Mouse (Mus musculus) embryonic facial prominence, embryonic 11.5 days (tissue): Measurements from ENCODE around the gene Flna. TPM values are rescaled to one million over a fixed set of nuclear protein-coding genes. Genes with fewer than 3 reads are reported as not detected.
A peak's percentile ranks its signal among the peaks of the same experiment; 100 is the strongest.

Experiments
- ATAC-seq: fragments of 200-750 bp; cut with Nextera tagmentation; replicated peaks from 2 replicates; pipeline ENCODE4 v1.8.0; 2017; ENCODE audit warnings: low read depth; ENCODE audit not compliant: insufficient number of reproducible peaks, low FRiP score, low TSS enrichment
- DNase-seq: peaks from one replicate; pipeline ENCODE4 v3.0.0-alpha.2; 2015; ENCODE audit warnings: low spot score
- H3K27ac ChIP-seq: fragments of 300-500 bp; sonication (generic); replicated peaks from 2 replicates; pipeline ENCODE4 v1.5.1; 2014; ENCODE audit warnings: mild to moderate bottlenecking, low read depth, low read length, control low read depth
- H3K27me3 ChIP-seq: fragments of 300-500 bp; sonication (generic); 2 replicates; pipeline ENCODE4 v1.6.1; 2014; ENCODE audit warnings: mild to moderate bottlenecking, low read length, moderate library complexity, mixed read lengths; ENCODE audit not compliant: control insufficient read depth, insufficient read depth
- H3K36me3 ChIP-seq: fragments of 300-500 bp; sonication (generic); replicated peaks from 2 replicates; pipeline ENCODE4 v1.6.1; 2014; ENCODE audit warnings: low read depth, mild to moderate bottlenecking, low read length, moderate library complexity, mixed read lengths; ENCODE audit not compliant: control insufficient read depth, insufficient read depth
- H3K4me1 ChIP-seq: fragments of 300-500 bp; sonication (generic); 2 replicates; pipeline ENCODE4 v1.6.1; 2014; ENCODE audit warnings: low read length, mixed read lengths; ENCODE audit not compliant: control insufficient read depth, insufficient read depth
- H3K4me2 ChIP-seq: fragments of 300-500 bp; sonication (generic); 2 replicates; pipeline ENCODE4 v1.6.1; 2014; ENCODE audit warnings: low read depth, mild to moderate bottlenecking, control low read depth, low read length, moderate library complexity
- H3K4me3 ChIP-seq: fragments of 300-500 bp; sonication (generic); 2 replicates; pipeline ENCODE4 v1.5.1; 2014; ENCODE audit warnings: low read depth, low read length, control low read depth
- H3K9ac ChIP-seq: fragments of 300-500 bp; sonication (generic); replicated peaks from 2 replicates; pipeline ENCODE4 v1.6.1; 2014; ENCODE audit warnings: mild to moderate bottlenecking, control low read depth, low read length
- H3K9me3 ChIP-seq: fragments of 300-500 bp; sonication (generic); replicated peaks from 2 replicates; pipeline ENCODE4 v1.6.1; 2016; ENCODE audit warnings: mild to moderate bottlenecking, low read length, inconsistent platforms, mixed read lengths; ENCODE audit not compliant: control insufficient read depth
- WGBS: fragments of 180-500 bp; shearing (Covaris S2); extraction: QIAGEN DNeasy Blood & Tissue Kit; methylation state at CpG from one replicate; pipeline ENCODE4 v1.1.7; 2014; 5-methylcytosine and 5-hydroxymethylcytosine counted together
- polyA plus RNA-seq: library from polyadenylated mRNA; unstranded; fragments of >200 nt; fragmentation: Nextera tagmentation; extraction: Ambion mirVana; gene quantifications from 2 replicates; pipeline ENCODE4 v1.2.1, GENCODE M21; 2014

The Flna gene
- polyA plus RNA-seq, 1 experiment from 2014 or later: 267 TPM

DNA sequence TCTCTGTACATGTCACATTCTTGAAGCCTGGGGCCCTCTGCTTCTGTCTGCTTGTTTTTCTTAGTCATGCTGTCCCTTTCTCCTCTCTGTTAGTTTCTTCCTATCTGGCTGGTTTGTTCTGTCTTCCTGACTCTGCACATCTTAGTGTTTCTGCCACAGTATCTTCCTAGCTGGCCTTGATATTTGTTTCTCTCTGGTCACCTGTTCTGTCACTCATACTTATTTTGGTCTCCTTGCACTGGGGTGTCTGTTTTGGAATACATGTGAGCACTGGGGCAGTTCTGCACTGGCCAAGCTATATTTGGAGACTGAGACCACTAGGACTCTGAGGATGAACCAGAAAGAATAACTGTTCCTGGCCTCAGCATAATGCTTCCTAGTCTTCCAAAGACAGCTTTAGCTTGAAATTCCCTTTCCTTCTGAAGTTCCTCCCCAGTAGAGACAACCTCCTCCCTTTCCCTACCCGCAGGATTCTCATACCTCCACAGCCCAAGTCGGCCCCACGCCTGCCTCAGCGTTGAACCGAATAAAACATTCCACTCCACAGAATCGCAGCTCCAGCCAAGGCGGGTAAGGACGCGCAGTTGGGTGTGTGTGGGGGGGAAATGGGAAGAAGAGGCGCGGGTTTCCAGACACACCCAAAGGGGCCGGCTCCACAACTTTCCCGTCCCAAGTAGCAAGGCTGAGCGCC, 31.6 kb upstream of the Flna start:
- Histone ChIP-seq H3K4me3 (peak overlapping the region; percentile 57), H3K36me3 (no peaks in the 10 kb centered on the region), H3K27me3 (no peaks in the 10 kb centered on the region), H3K4me2 (peak overlapping the region; percentile 60), H3K9me3 (no peaks in the 10 kb centered on the region), H3K27ac (no peak overlapping the region), H3K4me1 (no peaks in the 10 kb centered on the region), H3K9ac (peak overlapping the region; percentile 54)
- ATAC-seq (no peak), DNase-seq (no peak)
- WGBS: 12% methylated on average over 14 of the region's 14 CpGs

DNA sequence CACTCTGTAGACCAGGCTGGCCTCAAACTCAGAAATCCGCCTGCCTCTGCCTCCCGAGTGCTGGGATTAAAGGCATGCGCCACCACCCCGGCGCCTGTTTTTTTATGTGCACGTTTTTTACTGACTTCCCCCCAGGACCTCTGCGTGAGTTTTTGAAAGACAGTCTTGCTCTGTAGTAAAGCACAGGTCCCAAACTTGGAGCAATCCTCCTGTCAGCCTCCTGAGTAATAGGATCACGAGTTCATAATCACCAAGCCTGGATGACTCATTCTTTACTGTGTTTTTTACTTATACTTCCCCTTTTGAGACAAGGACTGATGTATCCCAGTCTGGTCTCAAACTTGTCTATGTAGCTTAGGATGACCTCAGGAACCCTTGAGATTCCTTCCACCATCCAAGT, 28.3 kb upstream of the Flna start:
- H3K9me3 ChIP-seq: no peaks in the 10 kb centered on the region
- H3K4me2 ChIP-seq: no peak overlapping the region
- H3K9ac ChIP-seq: no peak overlapping the region
- no peaks in the 10 kb centered on the region for H3K27me3 ChIP-seq
- 66% methylated on average over 6 of the region's 8 CpGs for WGBS
- DNase-seq (no peak), ATAC-seq (no peak)
- no peaks in the 10 kb centered on the region for H3K36me3 ChIP-seq
- H3K27ac ChIP-seq: no peak overlapping the region
- no peaks in the 10 kb centered on the region for H3K4me1 ChIP-seq
- no peak overlapping the region for H3K4me3 ChIP-seq

DNA sequence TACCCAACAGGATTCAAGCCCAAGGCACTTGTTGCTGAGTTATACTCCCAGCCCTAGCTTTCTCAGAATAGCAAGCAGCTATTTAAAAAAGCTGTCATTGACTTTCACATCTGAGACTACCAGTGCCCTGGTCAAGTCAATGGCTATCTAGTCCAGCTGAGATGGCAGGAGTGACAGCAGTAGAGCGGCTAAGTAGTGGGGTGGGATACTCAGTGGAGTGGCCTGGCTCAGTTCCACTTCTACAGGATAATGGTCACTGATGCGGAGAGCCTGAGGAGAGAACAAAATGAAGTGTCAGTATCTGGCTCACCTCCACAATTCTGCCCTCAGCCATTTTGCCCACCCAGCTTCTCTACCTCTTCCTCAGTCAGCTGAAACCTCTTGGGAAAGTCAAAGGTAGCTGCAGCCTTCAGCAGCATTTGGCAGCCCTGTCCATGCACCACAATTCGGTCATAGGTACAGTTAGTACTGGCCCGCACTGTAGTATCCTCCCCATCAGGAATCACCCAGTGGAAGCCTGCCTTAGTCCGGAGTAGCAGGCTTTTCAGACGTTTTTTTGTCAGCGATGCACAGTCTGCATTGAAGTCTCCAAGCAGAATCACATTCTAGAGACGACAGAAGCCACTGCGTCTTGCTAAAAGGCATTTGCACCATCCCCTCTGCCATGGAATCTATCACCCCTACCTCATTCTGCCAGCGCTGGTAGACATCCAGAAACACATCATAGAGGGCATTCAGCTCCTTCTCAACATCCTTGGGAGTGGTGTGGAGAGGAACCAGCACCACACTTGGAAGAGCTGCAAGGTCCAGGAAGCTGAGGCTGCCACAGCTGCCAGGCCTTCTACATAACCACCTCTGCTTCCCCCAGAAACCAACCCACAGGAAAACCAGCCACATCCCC, 24.1 kb upstream of the Flna start:
- DNase-seq: no peak
- Histone ChIP-seq H3K36me3 (no peaks in the 10 kb centered on the region), H3K9me3 (no peaks in the 10 kb centered on the region), H3K4me2 (no peak overlapping the region), H3K27ac (no peak overlapping the region), H3K27me3 (no peaks in the 10 kb centered on the region), H3K9ac (no peak overlapping the region), H3K4me1 (no peaks in the 10 kb centered on the region), H3K4me3 (no peak overlapping the region)
- ATAC-seq: no peak
- 32% methylated on average over 10 of the region's 10 CpGs for WGBS

DNA sequence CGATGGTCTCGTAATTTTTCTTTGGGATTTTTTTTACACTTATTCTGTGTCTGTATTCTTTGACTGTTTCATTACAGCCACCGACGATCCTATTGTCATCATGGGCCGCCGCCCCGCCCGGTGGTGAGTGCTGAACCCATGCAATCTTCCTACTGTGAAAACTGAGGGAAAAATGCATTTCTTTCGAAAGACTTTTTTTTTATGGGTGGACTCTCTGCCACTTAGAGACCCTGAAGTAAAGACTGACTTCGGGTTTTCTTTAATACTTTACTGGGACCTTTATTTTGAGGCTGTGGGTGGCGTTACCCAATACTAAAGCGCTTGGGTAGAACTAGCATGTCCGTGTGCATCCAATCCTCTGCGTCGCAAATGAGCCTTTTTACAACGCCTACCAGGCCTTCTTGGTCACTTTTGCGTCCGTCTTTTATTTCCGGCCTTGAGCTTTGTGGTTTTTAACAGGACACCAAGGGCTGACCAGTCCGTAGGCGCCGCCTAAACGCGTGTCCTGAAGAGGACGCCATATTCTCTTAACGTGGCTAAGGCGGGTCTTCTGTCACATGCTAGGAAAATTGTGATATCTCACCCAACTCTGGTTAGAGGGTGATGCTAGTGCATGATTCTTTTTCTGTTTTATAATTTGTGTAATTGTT, 21.4 kb upstream of the Flna start:
- no peaks in the 10 kb centered on the region for H3K27me3 ChIP-seq
- H3K36me3 ChIP-seq: no peaks in the 10 kb centered on the region
- H3K4me1 ChIP-seq: no peaks in the 10 kb centered on the region
- peak overlapping the region; percentile 42 for H3K4me2 ChIP-seq
- peak overlapping the region; percentile 41; the same call in 1 of the 2 replicates for H3K27ac ChIP-seq
- DNase-seq: peak; percentile 41
- no peak for ATAC-seq
- WGBS: 13% methylated on average over 27 of the region's 27 CpGs
- H3K4me3 ChIP-seq: peak overlapping the region; percentile 54
- peak overlapping the region; percentile 79 for H3K9ac ChIP-seq
- no peaks in the 10 kb centered on the region for H3K9me3 ChIP-seq

DNA sequence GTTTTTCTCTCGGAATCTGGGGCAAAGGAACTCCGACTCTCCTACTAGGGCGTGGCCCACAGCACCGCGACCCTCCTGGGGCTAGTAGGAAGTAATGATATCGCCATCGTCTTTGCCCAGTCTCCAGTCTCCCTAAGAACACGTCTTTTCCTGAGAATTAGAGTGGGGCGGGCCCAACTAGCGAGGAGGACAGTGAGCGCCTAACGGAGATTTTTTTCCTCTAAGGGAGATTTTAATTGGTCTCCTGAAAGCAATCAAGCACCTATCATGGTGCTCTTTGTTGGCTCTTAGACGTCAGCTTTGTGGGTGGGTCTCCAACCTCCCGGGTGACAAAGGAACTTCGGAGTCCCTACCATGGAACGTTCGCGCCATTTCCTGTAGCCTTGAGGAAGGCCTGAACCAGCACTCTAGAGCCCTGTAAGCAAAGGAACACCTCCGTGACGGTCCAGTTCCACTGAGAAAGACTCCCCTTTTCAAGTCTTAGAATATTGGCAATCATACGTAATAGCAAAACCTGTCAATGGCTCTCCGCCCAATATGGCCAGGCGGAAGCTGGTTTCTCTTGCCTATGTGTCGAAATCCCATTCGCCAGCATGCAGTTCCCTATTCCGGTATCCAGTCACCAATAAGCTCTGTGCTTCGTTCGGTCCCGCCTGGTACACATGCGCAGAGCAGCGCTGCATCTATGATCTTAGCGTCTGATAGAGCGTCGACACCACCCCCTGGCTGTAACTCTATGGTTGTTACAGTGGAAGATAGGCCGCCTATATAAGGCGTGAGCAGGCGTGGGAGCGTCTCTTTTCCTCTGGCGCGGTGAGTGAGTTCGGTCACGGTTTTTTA, 20.7 kb upstream of the Flna start, which contains the start of gene Rpl10:
TSS of gene Rpl10 (plus strand) at position 751 of the 840 bp plus-strand sequence.
- 10% methylated on average over 42 of the region's 42 CpGs for WGBS

DNA sequence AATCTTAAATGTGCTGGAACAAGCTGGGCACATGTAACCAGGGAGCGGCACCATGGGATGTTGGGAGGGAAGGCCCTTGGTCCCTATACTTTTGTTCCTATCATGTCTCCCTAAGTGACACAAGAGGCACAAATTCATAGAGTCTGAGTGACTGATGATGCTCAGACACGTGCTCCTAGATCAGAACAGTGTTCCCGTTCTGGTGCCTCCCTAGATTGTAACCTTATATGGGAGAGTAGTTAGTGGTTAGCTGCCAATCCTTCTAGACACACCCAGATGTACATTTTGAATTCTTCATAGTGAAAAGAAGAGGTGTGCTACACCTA, 20.1 kb upstream of the Flna start:
- 27% methylated on average over 3 of the region's 3 CpGs for WGBS
- no peak for DNase-seq
- peak; percentile 30; the same call in 1 of the 2 replicates for ATAC-seq

More for the DNA sequence above, 20.7 kb upstream of the Flna start, which contains the start of gene Rpl10:
- DNase-seq: peak; percentile 93
- no peaks in the 10 kb centered on the region for H3K4me1 ChIP-seq
- H3K27ac ChIP-seq: peak within 1 kb of the TSS; percentile 75
- no peaks in the 10 kb centered on the region for H3K36me3 ChIP-seq
- peak within 1 kb of the TSS; percentile 42 for H3K4me2 ChIP-seq
- no peaks in the 10 kb centered on the region for H3K27me3 ChIP-seq
- ATAC-seq: peak; percentile 95
- H3K4me3 ChIP-seq: peak within 1 kb of the TSS; percentile 54
- H3K9me3 ChIP-seq: no peaks in the 10 kb centered on the region
- H3K9ac ChIP-seq: peak within 1 kb of the TSS; percentile 79

DNA sequence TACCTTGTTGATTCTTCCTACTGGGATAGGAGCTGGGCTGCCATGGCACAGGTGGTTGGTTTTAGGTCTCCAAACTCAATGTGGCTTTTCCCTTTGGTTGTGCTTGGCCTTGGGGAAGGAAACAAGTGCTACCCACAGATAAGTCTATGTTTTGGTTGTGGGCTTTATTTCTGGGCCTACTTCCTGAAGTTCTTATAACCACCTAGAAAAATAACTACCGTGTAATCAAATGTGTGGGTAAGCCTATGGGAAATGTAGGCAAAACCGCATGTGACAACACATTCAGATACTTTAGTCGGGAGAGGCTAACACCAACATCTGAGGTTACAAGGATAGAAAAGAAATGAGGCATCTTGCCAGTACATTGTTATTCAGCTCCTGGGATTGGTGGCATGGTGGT, 8.1 kb upstream of the Flna start:
- no peak overlapping the region for H3K27ac ChIP-seq
- H3K9ac ChIP-seq: no peak overlapping the region
- WGBS: 88% methylated on average over 3 of the region's 3 CpGs
- H3K4me3 ChIP-seq: no peak overlapping the region
- no peaks in the 10 kb centered on the region for H3K27me3 ChIP-seq
- H3K4me2 ChIP-seq: no peak overlapping the region
- no peak for ATAC-seq
- no peaks in the 10 kb centered on the region for H3K4me1 ChIP-seq
- no peaks in the 10 kb centered on the region for H3K36me3 ChIP-seq
- DNase-seq: no peak
- no peaks in the 10 kb centered on the region for H3K9me3 ChIP-seq

More for the DNA sequence above, 20.1 kb upstream of the Flna start:
- Histone ChIP-seq H3K4me3 (peak overlapping the region; percentile 54), H3K36me3 (no peaks in the 10 kb centered on the region), H3K4me2 (peak overlapping the region; percentile 42), H3K4me1 (no peaks in the 10 kb centered on the region), H3K9ac (peak overlapping the region; percentile 60), H3K27me3 (no peaks in the 10 kb centered on the region), H3K27ac (peak overlapping the region; percentile 75), H3K9me3 (no peaks in the 10 kb centered on the region)
